Mouse (Mus musculus) MEL (cell line): ENCODE measurements around the gene Peg12.

Experiments used
- HCFC1 ChIP-seq: IDR thresholded peaks from 2 replicates; pipeline ENCODE4 v1.6.1; 2012; ENCODE audit warnings: low read depth, mild to moderate bottlenecking, inconsistent platforms, low read length, improper control_type of control experiment, moderate library complexity
- POLR2A ChIP-seq, 2 experiments: IDR thresholded peaks; 2 replicates each; pipeline ENCODE4 v1.6.1; 2011 to 2012; ENCODE audit warnings: low read length in 2 of 2, mild to moderate bottlenecking in 2 of 2, control low read depth in 1 of 2, improper control_type of control experiment in 1 of 2, low read depth in 1 of 2, moderate library complexity in 1 of 2; ENCODE audit not compliant: control insufficient read depth in 1 of 2, insufficient read depth in 1 of 2, poor library complexity in 1 of 2
- ZC3H11A ChIP-seq: IDR thresholded peaks from 2 replicates; pipeline ENCODE4 v1.6.1; 2012; ENCODE audit warnings: low read depth, mild to moderate bottlenecking, inconsistent platforms, low read length, improper control_type of control experiment

GRCm38 (mm10) chr7:62462229-62463006 is 1.9 kb downstream of the Peg12 start:
- TF ChIP-seq POLR2A (IDR thresholded peaks at IDR 0.05; ENCODE audit: control insufficient read depth in 1 of 2, insufficient read depth in 1 of 2, low read depth in 1 of 2, low read length in 2 of 2, poor library complexity in 1 of 2) = no peak
- no peak for TF ChIP-seq ZC3H11A
- no peak for TF ChIP-seq HCFC1
